Mouse (Mus musculus): Measurements from ENCODE around the gene Ugt2b34.

DNA sequence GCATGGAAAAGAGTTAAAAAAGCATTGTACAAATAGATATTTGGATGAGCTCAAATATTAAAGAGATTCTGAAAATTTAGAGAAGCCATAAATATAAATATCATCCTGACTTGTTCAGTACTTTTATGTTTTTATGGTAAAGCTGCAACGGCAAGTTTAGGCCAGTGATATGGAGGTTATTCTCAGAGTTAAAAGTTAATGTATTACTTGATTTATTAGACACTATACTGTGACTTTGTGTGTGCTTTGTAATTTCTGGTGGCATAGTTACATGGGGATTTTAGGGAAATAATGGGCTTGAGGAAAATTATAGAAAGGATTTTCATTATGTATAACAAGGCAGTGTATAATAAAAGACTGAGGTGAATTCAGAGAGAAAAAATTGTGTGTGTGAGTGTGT, 19.7 kb downstream of the Ugt2b34 start:
- no peak for TF ChIP-seq CTCF (IDR thresholded peaks at IDR 0.05; ENCODE audit: low read depth)
- TF ChIP-seq EP300 (optimal IDR thresholded peaks at IDR 0.05), result no peak

Measured in stomach, postnatal 0 days (tissue).